Mouse (Mus musculus): Measurements from ENCODE around the gene Scrt2. TPM values are rescaled to one million over a fixed set of nuclear protein-coding genes. Genes with fewer than 3 reads are reported as not detected.

The Scrt2 gene
- total and polyA plus RNA-seq, 2 experiments from 2014 or later: 4.4 to 18.4 TPM

DNA sequence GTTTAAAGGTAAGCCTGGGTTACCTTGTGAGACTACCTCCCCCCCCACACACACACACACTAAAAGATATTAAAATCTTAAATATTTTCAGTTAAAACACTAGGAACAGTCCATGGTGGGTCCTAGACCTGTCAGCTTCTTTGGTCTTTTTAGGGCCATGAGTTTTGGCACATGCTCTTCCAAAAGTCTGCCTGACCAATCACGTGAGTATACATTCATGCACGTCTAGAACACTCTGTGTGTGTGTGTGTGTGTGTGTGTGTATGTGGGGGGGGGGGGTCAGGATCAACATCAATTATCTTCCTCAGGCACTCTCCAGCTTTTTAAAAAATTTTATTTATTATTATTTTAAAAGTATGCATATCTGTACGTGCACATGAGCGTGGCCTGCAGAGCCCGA lies 31.2 kb downstream of the Scrt2 start:
- DNase-seq (ENCODE audit: low spot score) (no peak), ATAC-seq (no peak)
- no peak for TF ChIP-seq CTCF (IDR thresholded peaks at IDR 0.05; ENCODE audit: low read depth)
- H3K9me3 ChIP-seq (ENCODE audit: low read length): no peaks in the 10 kb centered on the region
- WGBS: 79% methylated on average over 5 of the region's 5 CpGs
- H3K27me3 ChIP-seq (ENCODE audit: insufficient read depth, low read length): no peaks in the 10 kb centered on the region
- H3K4me3 ChIP-seq (ENCODE audit: low read length): no peak overlapping the region
- H3K4me2 ChIP-seq (ENCODE audit: low read depth, low read length): no peak overlapping the region
- H3K27ac ChIP-seq: no peak overlapping the region
- H3K4me1 ChIP-seq (ENCODE audit: insufficient read depth, low read length): peaks cover 13% of the 10 kb centered on the region
- H3K36me3 ChIP-seq (ENCODE audit: insufficient read depth, low read length): no peaks in the 10 kb centered on the region
- H3K9ac ChIP-seq (replicated peaks; ENCODE audit: low read length): no peak overlapping the region

DNA sequence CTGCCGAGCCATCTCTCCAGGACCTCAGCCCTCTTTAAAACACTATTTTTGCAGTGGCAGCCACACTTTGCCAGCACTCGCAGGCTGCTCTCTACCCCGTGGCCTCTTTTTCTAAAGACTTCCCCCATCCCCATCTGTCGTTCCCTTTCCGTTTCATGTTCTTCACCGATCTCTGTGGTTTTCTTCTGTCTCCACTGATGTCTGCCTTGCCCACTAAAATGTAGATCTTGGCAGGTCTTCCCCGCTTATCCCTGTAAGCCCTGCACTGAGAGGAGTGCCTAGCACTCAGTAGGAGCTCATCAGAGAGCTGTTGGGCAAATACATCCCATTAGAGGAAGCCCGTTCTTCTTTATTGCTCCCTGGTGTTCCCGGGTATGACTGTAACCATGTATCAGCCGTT lies 31.6 kb downstream of the Scrt2 start:
- DNase-seq (ENCODE audit: low spot score) (no peak), ATAC-seq (no peak)
- 44% methylated on average over 10 of the region's 10 CpGs for WGBS
- peaks cover 13% of the 10 kb centered on the region for H3K4me1 ChIP-seq (ENCODE audit: insufficient read depth, low read length)
- TF ChIP-seq CTCF (IDR thresholded peaks at IDR 0.05; ENCODE audit: low read depth): no peak
- no peak overlapping the region for H3K4me3 ChIP-seq (ENCODE audit: low read length)
- no peaks in the 10 kb centered on the region for H3K36me3 ChIP-seq (ENCODE audit: insufficient read depth, low read length)
- no peak overlapping the region for H3K4me2 ChIP-seq (ENCODE audit: low read depth, low read length)
- H3K9ac ChIP-seq (replicated peaks; ENCODE audit: low read length): no peak overlapping the region
- no peak overlapping the region for H3K27ac ChIP-seq
- no peaks in the 10 kb centered on the region for H3K9me3 ChIP-seq (ENCODE audit: low read length)
- no peaks in the 10 kb centered on the region for H3K27me3 ChIP-seq (ENCODE audit: insufficient read depth, low read length)

DNA sequence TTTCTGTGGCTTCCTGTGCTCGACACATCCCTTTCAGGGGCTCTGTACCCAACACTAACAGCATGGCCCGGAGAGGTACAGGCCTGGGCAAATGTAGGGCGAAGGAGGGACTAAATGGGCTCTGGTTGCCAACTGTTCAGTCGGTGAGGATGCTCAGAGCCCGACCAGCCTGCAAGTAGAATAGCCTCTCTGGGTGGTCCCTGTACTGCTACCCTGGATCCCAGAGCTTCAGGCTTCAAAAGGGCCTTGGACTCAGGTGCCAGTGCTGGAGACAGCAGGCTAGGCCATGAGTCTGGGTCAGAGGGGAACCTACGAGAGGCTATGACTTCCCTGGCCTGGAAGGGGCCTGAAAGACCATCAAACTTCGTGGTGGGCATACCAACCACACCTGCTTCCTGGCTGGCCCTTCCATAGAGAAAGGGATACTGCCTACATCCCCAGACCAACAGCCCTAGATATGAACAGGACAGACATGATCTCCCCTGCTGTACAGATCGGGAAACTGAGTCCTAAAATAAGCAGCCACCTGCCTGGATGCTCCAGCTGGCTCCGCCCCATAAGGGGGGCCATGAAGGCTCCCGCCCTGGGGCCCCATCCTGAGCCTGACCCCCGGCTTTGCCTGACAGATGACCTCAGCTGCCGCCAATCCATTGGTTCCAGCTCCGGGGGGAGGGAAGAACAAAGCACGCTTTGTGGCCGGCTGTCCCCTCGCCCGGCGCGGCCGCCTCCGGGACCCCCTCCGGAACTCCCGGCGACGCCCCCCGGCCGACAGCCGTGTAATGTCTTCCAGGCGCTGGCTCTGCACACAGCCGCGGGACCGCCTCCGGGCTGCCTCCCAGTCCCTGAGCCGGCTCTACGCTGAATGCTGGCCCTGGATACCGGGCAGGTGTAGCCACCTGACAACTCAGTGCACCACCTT lies 33.0 kb downstream of the Scrt2 start:
- TF ChIP-seq CTCF (IDR thresholded peaks at IDR 0.05; ENCODE audit: low read depth): no peak
- Histone ChIP-seq H3K9me3 (ENCODE audit: low read length) (no peaks in the 10 kb centered on the region), H3K9ac (replicated peaks; ENCODE audit: low read length) (peak overlapping the region; percentile 28; the same call in 1 of the 2 replicates), H3K4me2 (ENCODE audit: low read depth, low read length) (peak overlapping the region; percentile 64), H3K4me1 (ENCODE audit: insufficient read depth, low read length) (peaks cover 13% of the 10 kb centered on the region), H3K36me3 (ENCODE audit: insufficient read depth, low read length) (no peaks in the 10 kb centered on the region), H3K4me3 (ENCODE audit: low read length) (peak overlapping the region; percentile 26), H3K27me3 (ENCODE audit: insufficient read depth, low read length) (no peaks in the 10 kb centered on the region), H3K27ac (no peak overlapping the region)
- 10% methylated on average over 36 of the region's 36 CpGs for WGBS
- DNase-seq (ENCODE audit: low spot score): peak; percentile 50
- peak; percentile 30; the same call in 1 of the 2 replicates for ATAC-seq

DNA sequence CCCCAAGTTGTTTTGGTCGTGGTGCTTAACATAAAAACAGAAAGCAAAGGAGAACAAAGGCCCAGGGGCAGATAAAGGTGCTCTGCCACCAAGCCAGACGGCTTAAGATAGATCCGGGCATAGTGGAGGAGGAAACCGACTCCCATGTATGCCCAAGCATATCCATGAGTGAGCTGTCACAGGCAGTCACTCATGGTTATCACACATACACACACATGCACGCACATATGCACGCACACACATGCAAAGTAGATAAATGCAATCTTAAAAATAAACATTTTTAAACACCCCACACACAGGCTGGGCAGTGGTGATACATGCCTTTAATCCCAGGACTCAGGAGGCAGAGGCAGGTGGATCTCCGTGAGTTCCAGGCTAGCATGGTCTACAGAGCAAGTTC lies 36.4 kb downstream of the Scrt2 start:
- Histone ChIP-seq H3K27me3 (ENCODE audit: insufficient read depth, low read length) (no peaks in the 10 kb centered on the region), H3K9ac (replicated peaks; ENCODE audit: low read length) (no peak overlapping the region), H3K4me1 (ENCODE audit: insufficient read depth, low read length) (peaks cover 13% of the 10 kb centered on the region), H3K4me2 (ENCODE audit: low read depth, low read length) (no peak overlapping the region), H3K9me3 (ENCODE audit: low read length) (no peaks in the 10 kb centered on the region), H3K36me3 (ENCODE audit: insufficient read depth, low read length) (no peaks in the 10 kb centered on the region), H3K27ac (no peak overlapping the region), H3K4me3 (ENCODE audit: low read length) (no peak overlapping the region)
- 88% methylated on average over 7 of the region's 7 CpGs for WGBS
- DNase-seq (ENCODE audit: low spot score) (no peak), ATAC-seq (no peak)
- TF ChIP-seq CTCF (IDR thresholded peaks at IDR 0.05; ENCODE audit: low read depth): no peak

DNA sequence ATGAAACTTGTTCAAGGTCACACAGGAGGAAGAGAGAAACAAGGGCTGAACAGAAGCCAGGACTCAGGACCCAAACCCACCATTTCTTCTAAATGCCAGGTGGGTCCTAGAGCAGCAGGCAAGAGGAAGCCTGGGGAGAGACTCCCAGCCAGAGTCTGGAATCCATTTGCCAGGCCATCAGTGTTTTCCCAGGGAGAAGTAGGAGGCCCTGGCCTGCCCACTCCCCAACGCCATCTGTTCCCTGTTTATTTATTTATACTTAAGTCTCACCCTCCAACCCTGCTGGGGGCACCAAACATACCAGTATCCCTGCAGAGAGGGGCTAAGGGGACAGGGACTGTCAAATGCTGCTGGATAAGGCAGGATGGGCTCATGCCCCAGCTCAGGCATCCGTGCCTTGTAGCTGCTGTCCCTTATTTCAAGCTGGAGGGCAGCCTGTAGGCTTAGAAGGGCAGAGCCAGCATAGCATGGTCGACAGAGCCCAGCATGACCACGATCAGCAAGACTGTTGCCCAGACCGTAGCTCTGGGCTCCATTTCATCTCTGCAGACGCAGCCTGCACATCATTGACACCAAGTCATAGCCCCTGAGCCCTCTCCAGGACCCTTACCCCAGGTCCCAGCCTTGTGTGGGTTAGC lies 38.0 kb downstream of the Scrt2 start:
- Histone ChIP-seq H3K4me2 (ENCODE audit: low read depth, low read length) (no peak overlapping the region), H3K4me3 (ENCODE audit: low read length) (no peak overlapping the region), H3K9me3 (ENCODE audit: low read length) (no peaks in the 10 kb centered on the region), H3K36me3 (ENCODE audit: insufficient read depth, low read length) (no peaks in the 10 kb centered on the region), H3K9ac (replicated peaks; ENCODE audit: low read length) (no peak overlapping the region), H3K27me3 (ENCODE audit: insufficient read depth, low read length) (no peaks in the 10 kb centered on the region), H3K4me1 (ENCODE audit: insufficient read depth, low read length) (peaks cover 9% of the 10 kb centered on the region), H3K27ac (no peak overlapping the region)
- peak; percentile 30 for DNase-seq (ENCODE audit: low spot score)
- 32% methylated on average over 6 of the region's 6 CpGs for WGBS
- no peak for TF ChIP-seq CTCF (IDR thresholded peaks at IDR 0.05; ENCODE audit: low read depth)
- ATAC-seq: 0 out of 2 replicates have a peak, but pooled peaks have one; percentile 47

DNA sequence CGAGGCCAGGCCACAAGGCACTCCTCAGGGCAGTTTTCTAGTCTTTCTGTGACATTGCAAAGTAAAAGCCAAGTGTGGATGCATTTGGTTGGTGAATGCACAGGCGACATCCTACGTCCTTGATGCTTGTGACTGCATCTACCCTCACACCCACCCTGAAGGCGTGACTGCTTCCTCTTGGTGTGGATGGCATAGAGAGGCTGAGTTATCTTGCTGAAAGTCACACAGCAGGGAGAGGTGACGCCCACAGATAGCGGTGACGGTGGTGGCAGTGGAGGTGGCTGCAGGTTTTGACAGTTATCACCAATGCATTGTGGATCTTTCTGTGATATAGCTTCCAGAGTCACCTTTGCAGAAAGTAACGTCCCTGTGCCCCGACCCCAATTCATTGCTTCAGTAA lies 41.6 kb downstream of the Scrt2 start:
- Histone ChIP-seq H3K9me3 (ENCODE audit: low read length) (no peaks in the 10 kb centered on the region), H3K36me3 (ENCODE audit: insufficient read depth, low read length) (no peaks in the 10 kb centered on the region), H3K4me1 (ENCODE audit: insufficient read depth, low read length) (no peaks in the 10 kb centered on the region), H3K9ac (replicated peaks; ENCODE audit: low read length) (no peak overlapping the region), H3K4me3 (ENCODE audit: low read length) (no peak overlapping the region), H3K27ac (no peak overlapping the region), H3K27me3 (ENCODE audit: insufficient read depth, low read length) (no peaks in the 10 kb centered on the region), H3K4me2 (ENCODE audit: low read depth, low read length) (no peak overlapping the region)
- ATAC-seq: no peak
- TF ChIP-seq CTCF (IDR thresholded peaks at IDR 0.05; ENCODE audit: low read depth): no peak
- WGBS: 82% methylated on average over 9 of the region's 9 CpGs
- no peak for DNase-seq (ENCODE audit: low spot score)

Measured in hindbrain, postnatal 0 days (tissue).